Comparison of ENCODE assay signal across 8 mouse cellular contexts in genomic region chr5:92374721-92375142, GRCm38 (mm10). TPM values are rescaled to one million over a fixed set of nuclear protein-coding genes. Genes with fewer than 3 reads are reported as not detected.
DNase-seq lines count a peak whose midpoint lies in the region; ATAC-seq and TF ChIP-seq lines count a peak whose summit lies in the region.

No protein-coding gene starts in this region.

- no peak overlapping the region for H3K9ac ChIP-seq in lung, postnatal 0 days (replicated peaks; ENCODE audit: low read depth)
- no peak overlapping the region for H3K9ac ChIP-seq in hindbrain, embryonic 16.5 days (ENCODE audit: low read depth, low read length)

- peak; percentile 75 for DNase-seq in adrenal gland, adult 2 months
- DNase-seq in adrenal gland, postnatal 4 days (ENCODE audit: low spot score in 2 of 2): no peak
- peak; percentile 79 for DNase-seq in A20 (ENCODE audit: low read depth, low spot score)
- DNase-seq in lung, postnatal 0 days (ENCODE audit: low spot score): peak; percentile 38
- no peak for DNase-seq in frontal cortex, postnatal 25 days (ENCODE audit: low spot score in 2 of 2)
- no peak for DNase-seq in left cerebral cortex, adult 9 months (ENCODE audit: low spot score in 2 of 2)

- 0 out of 2 replicates have a peak overlapping the region, but pooled peaks have one; percentile 3 for H3K4me2 ChIP-seq in lung, postnatal 0 days (replicated peaks; ENCODE audit: low read depth, low read length)
- no peak overlapping the region for H3K4me2 ChIP-seq in hindbrain, embryonic 16.5 days (ENCODE audit: low read length)

- no peaks in the 10 kb centered on the region for H3K9me3 ChIP-seq in lung, postnatal 0 days (ENCODE audit: low read length)
- H3K9me3 ChIP-seq in hindbrain, embryonic 16.5 days (ENCODE audit: control insufficient read depth, low read length): no peaks in the 10 kb centered on the region

- peak overlapping the region; percentile 10; the same call in 1 of the 2 replicates for H3K27ac ChIP-seq in lung, postnatal 0 days (ENCODE audit: low read length)
- H3K27ac ChIP-seq in hindbrain, embryonic 16.5 days (ENCODE audit: low read depth, low read length): no peak overlapping the region

- ATAC-seq in inflammation-experienced regulatory T-cells, adult 6 months: peak; percentile 64
- ATAC-seq in lung, postnatal 0 days: peak; percentile 52
- no peak for ATAC-seq in hindbrain, embryonic 16.5 days

- no peaks in the 10 kb centered on the region for H3K27me3 ChIP-seq in lung, postnatal 0 days (replicated peaks; ENCODE audit: insufficient read depth, low read length)
- no peaks in the 10 kb centered on the region for H3K27me3 ChIP-seq in hindbrain, embryonic 16.5 days (replicated peaks; ENCODE audit: control insufficient read depth, insufficient read depth, low read length)

- peak; percentile 51 for TF ChIP-seq CTCF in lung, postnatal 0 days (IDR thresholded peaks at IDR 0.05)

- peaks cover 4% of the 10 kb centered on the region; the same call in 1 of the 2 replicates for H3K4me1 ChIP-seq in lung, postnatal 0 days (ENCODE audit: insufficient read depth, low read depth, low read length)
- H3K4me1 ChIP-seq in hindbrain, embryonic 16.5 days (ENCODE audit: control insufficient read depth, insufficient read depth, low read depth, low read length): no peaks in the 10 kb centered on the region

- 27% methylated on average over 6 of the region's 6 CpGs for WGBS in lung, postnatal 0 days
- 71% methylated on average over 6 of the region's 6 CpGs for WGBS in hindbrain, embryonic 16.5 days

- no peak for TF ChIP-seq EP300 in lung, postnatal 0 days (IDR thresholded peaks at IDR 0.05)

- no peak overlapping the region for H3K4me3 ChIP-seq in lung, postnatal 0 days (ENCODE audit: low read depth, low read length)
- no peak overlapping the region for H3K4me3 ChIP-seq in hindbrain, embryonic 16.5 days (ENCODE audit: low read length)

- H3K36me3 ChIP-seq in lung, postnatal 0 days (ENCODE audit: insufficient read depth, low read length): no peaks in the 10 kb centered on the region
- no peaks in the 10 kb centered on the region for H3K36me3 ChIP-seq in hindbrain, embryonic 16.5 days (ENCODE audit: control insufficient read depth, insufficient read depth, low read length)

RNA-seq across cellular contexts. Expression of gene Cxcl10, which starts 26.0 kb away (rescaled TPM):
- total RNA-seq in adrenal gland, adult 2 months (2021): under 1 TPM; 0.43 to 0.73 TPM
- polyA plus RNA-seq in adrenal gland, adult 2 months (2012; rRNA removed): 1.7 and 3.6 TPM in 2 replicates
- 1 to 10 TPM in 1 of 2 experiments, under 1 TPM in 1; 0.76 to 1.3 TPM for total RNA-seq in adrenal gland, postnatal 4 days (2021)
- 10 to 100 TPM; 18.3 to 32.3 (median 19.9) TPM for polyA plus RNA-seq in inflammation-experienced regulatory T-cells, adult 6 months (2017; shearing (Covaris generic))
- polyA plus RNA-seq in lung, postnatal 0 days (2015; fragmentation: Nextera tagmentation; extraction: Ambion mirVana): 0.49 and 3.1 TPM in 2 replicates
- polyA plus RNA-seq in hindbrain, embryonic 16.5 days (2015; fragmentation: Nextera tagmentation; extraction: Ambion mirVana): 0.22 and 0.43 TPM in 2 replicates

RNA-seq across cellular contexts. Expression of gene Art3, which starts 43.1 kb away (rescaled TPM):
- 10 to 100 TPM; 39.2 to 58.2 TPM for total RNA-seq in adrenal gland, adult 2 months (2021)
- polyA plus RNA-seq in adrenal gland, adult 2 months (2012; rRNA removed): 2.6 and 3.1 TPM in 2 replicates
- 10 to 100 TPM; 42.5 to 70.3 TPM for total RNA-seq in adrenal gland, postnatal 4 days (2021)
- polyA plus RNA-seq in inflammation-experienced regulatory T-cells, adult 6 months (2017; shearing (Covaris generic)): 10 to 100 TPM in 2 of 3 experiments, 1 to 10 TPM in 1; 8.3 to 26.9 (median 19.1) TPM
- polyA plus RNA-seq in lung, postnatal 0 days (2015; fragmentation: Nextera tagmentation; extraction: Ambion mirVana): 37.0 and 46.5 TPM in 2 replicates
- polyA plus RNA-seq in hindbrain, embryonic 16.5 days (2015; fragmentation: Nextera tagmentation; extraction: Ambion mirVana): 6.4 and 6.7 TPM in 2 replicates

RNA-seq across cellular contexts. Expression of gene Cxcl9, which starts 46.9 kb away (rescaled TPM):
- total RNA-seq in adrenal gland, adult 2 months (2021): 1 to 10 TPM; 2.5 to 2.6 TPM
- polyA plus RNA-seq in adrenal gland, adult 2 months (2012; rRNA removed): 3.7 and 7.2 TPM in 2 replicates
- 1 to 10 TPM in 1 of 2 experiments, under 1 TPM in 1; 0.20 to 1.1 TPM for total RNA-seq in adrenal gland, postnatal 4 days (2021)
- under 1 TPM in 1 of 3 experiments, not detected in 2; 0.99 TPM for polyA plus RNA-seq in inflammation-experienced regulatory T-cells, adult 6 months (2017; shearing (Covaris generic))
- not detected in 2 replicates for polyA plus RNA-seq in lung, postnatal 0 days (2015; fragmentation: Nextera tagmentation; extraction: Ambion mirVana)
- polyA plus RNA-seq in hindbrain, embryonic 16.5 days (2015; fragmentation: Nextera tagmentation; extraction: Ambion mirVana): not detected in 2 replicates

Comparison
In these comparisons a context has a peak if more than half of its experiments do, and no peak if none do; other contexts are left out.
1. DNase-seq: peak in adrenal gland, adult 2 months (single experiment), A20 (single experiment) and lung, postnatal 0 days (single experiment); none in adrenal gland, postnatal 4 days (0 of 2), frontal cortex, postnatal 25 days (0 of 2) and left cerebral cortex, adult 9 months (0 of 2).